Mouse (Mus musculus) heart, postnatal 0 days (tissue): Measurements from ENCODE around the gene 1700001C19Rik. TPM values are rescaled to one million over a fixed set of nuclear protein-coding genes. Genes with fewer than 3 reads are reported as not detected.

ENCODE experiments used
- ATAC-seq: fragments of 200-750 bp; cut with Nextera tagmentation; 2 replicates; pipeline ENCODE4 v1.8.0; 2017; ENCODE audit warnings: low read depth, moderate number of reproducible peaks, moderate library complexity; ENCODE audit not compliant: insufficient read depth
- DNase-seq: peaks from one replicate; pipeline ENCODE4 v3.0.0-alpha.2; 2016; ENCODE audit warnings: low spot score
- H3K27ac ChIP-seq: fragments of 300-500 bp; sonication (generic); 2 replicates; pipeline ENCODE4 v1.5.1; 2014; ENCODE audit warnings: low read depth, mild to moderate bottlenecking
- H3K27me3 ChIP-seq: fragments of 300-500 bp; sonication (generic); 2 replicates; pipeline ENCODE4 v1.6.1; 2014; ENCODE audit warnings: low read length, mixed read lengths; ENCODE audit not compliant: control insufficient read depth, insufficient read depth
- H3K36me3 ChIP-seq: fragments of 300-500 bp; sonication (generic); replicated peaks from 2 replicates; pipeline ENCODE4 v1.6.1; 2014; ENCODE audit warnings: low read length, mixed read lengths; ENCODE audit not compliant: control insufficient read depth, insufficient read depth
- H3K4me1 ChIP-seq: fragments of 300-500 bp; sonication (generic); 2 replicates; pipeline ENCODE4 v1.6.1; 2014; ENCODE audit warnings: antibody characterized with exemption; ENCODE audit not compliant: control insufficient read depth, insufficient read depth
- H3K4me2 ChIP-seq: fragments of 300-500 bp; sonication (generic); 2 replicates; pipeline ENCODE4 v1.6.1; 2014; ENCODE audit warnings: low read depth, mild to moderate bottlenecking, low read length, moderate library complexity
- H3K4me3 ChIP-seq: fragments of 300-500 bp; sonication (generic); 2 replicates; pipeline ENCODE4 v1.5.1; 2014; ENCODE audit warnings: low read depth, low read length
- H3K9ac ChIP-seq: fragments of 300-500 bp; sonication (generic); replicated peaks from 2 replicates; pipeline ENCODE4 v1.6.1; 2014; ENCODE audit warnings: low read depth, low read length, mixed read lengths
- H3K9me3 ChIP-seq: fragments of 300-500 bp; sonication (generic); replicated peaks from 2 replicates; pipeline ENCODE4 v1.6.1; 2016; ENCODE audit warnings: low read length; ENCODE audit not compliant: control insufficient read depth
- CTCF ChIP-seq: IDR thresholded peaks from 2 replicates; pipeline ENCODE4 v1.5.1; 2016; ENCODE audit warnings: antibody characterized with exemption, control low read depth, low read depth
- EP300 ChIP-seq: IDR thresholded peaks from 2 replicates; pipeline ENCODE4 v1.6.1; 2016; ENCODE audit warnings: antibody characterized with exemption, low read depth
- WGBS: fragments of 180-500 bp; shearing (Covaris S2); extraction: QIAGEN DNeasy Blood & Tissue Kit; methylation state at CpG from one replicate; pipeline ENCODE4 v1.1.7; 2014; 5-methylcytosine and 5-hydroxymethylcytosine counted together
- polyA plus RNA-seq: library from polyadenylated mRNA; unstranded; fragments of >200 nt; fragmentation: Nextera tagmentation; extraction: Ambion mirVana; gene quantifications from 2 replicates; pipeline ENCODE4 v1.2.1, GENCODE M21; 2015
- total RNA-seq: library from RNA; depleted of rRNA; stranded (reverse); fragments of >200 nt; gene quantifications from 2 replicates; pipeline ENCODE4 v1.2.3, GENCODE M21; 2014; ENCODE audit warnings: low replicate concordance

The 1700001C19Rik gene
- total and polyA plus RNA-seq, 2 experiments from 2014 or later = 1.4 to 3.4 TPM

- Histone ChIP-seq H3K4me2 (no peak overlapping the region), H3K4me3 (no peak overlapping the region), H3K27me3 (peaks cover 5% of the 10 kb centered on the region; the same call in 1 of the 2 replicates), H3K9ac (no peak overlapping the region), H3K9me3 (no peaks in the 10 kb centered on the region), H3K36me3 (no peaks in the 10 kb centered on the region; the same call in 1 of the 2 replicates), H3K4me1 (peaks cover 18% of the 10 kb centered on the region), H3K27ac (peak overlapping the region; percentile 40)
- WGBS = 45% methylated on average over 9 of the region's 9 CpGs
- TF ChIP-seq EP300 = no peak
- no peak for TF ChIP-seq CTCF
- no peak for DNase-seq
- 0 out of 2 replicates have a peak, but pooled peaks have one; percentile 7 for ATAC-seq
These were observed 25.7 kb upstream of the 1700001C19Rik start for GRCm38 (mm10) chr17:47462728-47463388.

- peak overlapping the region; percentile 40 for H3K27ac ChIP-seq
These were observed 25.0 kb upstream of the 1700001C19Rik start for GRCm38 (mm10) chr17:47462209-47462608.

GRCm38 (mm10) chr17:47461688-47462087, 24.5 kb upstream of the 1700001C19Rik start:
- 43% methylated on average over 3 of the region's 3 CpGs for WGBS
- Histone ChIP-seq H3K4me3 (no peak overlapping the region), H3K9ac (no peak overlapping the region), H3K4me1 (peaks cover 18% of the 10 kb centered on the region), H3K4me2 (no peak overlapping the region), H3K27me3 (no peaks in the 10 kb centered on the region), H3K36me3 (no peaks in the 10 kb centered on the region), H3K27ac (0 out of 2 replicates have a peak overlapping the region, but pooled peaks have one; percentile 16), H3K9me3 (no peaks in the 10 kb centered on the region)
- no peak for ATAC-seq
- DNase-seq = no peak
- TF ChIP-seq CTCF (no peak), EP300 (no peak)

More at GRCm38 (mm10) chr17:47462209-47462608, 25.0 kb upstream of the 1700001C19Rik start:
- Histone ChIP-seq H3K9ac (no peak overlapping the region), H3K27me3 (peaks cover 3% of the 10 kb centered on the region; the same call in 1 of the 2 replicates), H3K36me3 (no peaks in the 10 kb centered on the region; the same call in 1 of the 2 replicates), H3K4me1 (peaks cover 18% of the 10 kb centered on the region), H3K4me3 (no peak overlapping the region), H3K9me3 (no peaks in the 10 kb centered on the region), H3K4me2 (no peak overlapping the region)
- ATAC-seq = peak; percentile 45; the same call in 1 of the 2 replicates
- no peak for DNase-seq
- no peak for TF ChIP-seq CTCF
- TF ChIP-seq EP300 = no peak
- WGBS = 47% methylated on average over 7 of the region's 7 CpGs

- no peak overlapping the region for H3K4me2 ChIP-seq
- ATAC-seq = no peak
- H3K27me3 ChIP-seq = no peaks in the 10 kb centered on the region
- peaks cover 22% of the 10 kb centered on the region for H3K4me1 ChIP-seq
- WGBS = 35% methylated on average over 3 of the region's 3 CpGs
- H3K9me3 ChIP-seq = no peaks in the 10 kb centered on the region
- no peak for TF ChIP-seq EP300
- TF ChIP-seq CTCF = no peak
- H3K9ac ChIP-seq = no peak overlapping the region
- no peaks in the 10 kb centered on the region for H3K36me3 ChIP-seq
- H3K4me3 ChIP-seq = no peak overlapping the region
- no peak overlapping the region for H3K27ac ChIP-seq
- no peak for DNase-seq
These were observed 22.3 kb upstream of the 1700001C19Rik start for GRCm38 (mm10) chr17:47459341-47459919.

GRCm38 (mm10) chr17:47458936-47459335, 21.8 kb upstream of the 1700001C19Rik start:
- TF ChIP-seq EP300 (no peak), CTCF (no peak)
- H3K27ac ChIP-seq = no peak overlapping the region
- H3K9me3 ChIP-seq = no peaks in the 10 kb centered on the region
- ATAC-seq = no peak
- H3K27me3 ChIP-seq = no peaks in the 10 kb centered on the region
- peaks cover 22% of the 10 kb centered on the region for H3K4me1 ChIP-seq
- WGBS = 88% methylated on average over 2 of the region's 2 CpGs
- H3K9ac ChIP-seq = no peak overlapping the region
- DNase-seq = no peak
- H3K4me2 ChIP-seq = no peak overlapping the region
- H3K4me3 ChIP-seq = no peak overlapping the region
- no peaks in the 10 kb centered on the region for H3K36me3 ChIP-seq
